Mouse (Mus musculus): ENCODE results near the gene Sema3a. TPM values are rescaled to one million over a fixed set of nuclear protein-coding genes. Genes with fewer than 3 reads are reported as not detected.
A peak's percentile ranks its signal among the peaks of the same experiment; 100 is the strongest.

The Sema3a gene
- total RNA-seq, 2 experiments from 2014 or later, result 1.0 to 2.4 TPM

DNA sequence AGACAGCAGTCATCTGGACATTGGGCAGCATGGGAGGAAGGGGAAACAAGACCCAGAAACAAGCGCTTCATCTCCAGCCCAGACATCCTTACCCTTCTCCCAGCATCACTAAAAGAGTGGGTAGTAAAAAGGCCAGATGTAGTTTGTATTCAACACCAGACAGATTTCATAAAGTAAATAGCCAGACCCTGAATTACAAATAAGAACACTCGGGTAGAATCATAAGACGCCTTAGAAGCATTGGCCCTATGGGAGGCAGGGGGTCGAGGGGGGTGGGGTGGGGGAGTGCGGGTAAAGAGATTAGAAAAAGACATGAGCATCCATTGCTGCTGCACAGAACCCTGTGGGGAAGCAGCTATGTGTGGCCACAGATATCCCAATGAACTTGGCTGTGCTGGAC lies 500.9 kb downstream of the Sema3a start:
- Histone ChIP-seq H3K27ac (no peak overlapping the region), H3K4me3 (no peak overlapping the region)
- DNase-seq, result no peak
- intact Hi-C loops (cut with DNase I), result no loop called here
- TF ChIP-seq CTCF (IDR thresholded peaks at IDR 0.05), result no peak

DNA sequence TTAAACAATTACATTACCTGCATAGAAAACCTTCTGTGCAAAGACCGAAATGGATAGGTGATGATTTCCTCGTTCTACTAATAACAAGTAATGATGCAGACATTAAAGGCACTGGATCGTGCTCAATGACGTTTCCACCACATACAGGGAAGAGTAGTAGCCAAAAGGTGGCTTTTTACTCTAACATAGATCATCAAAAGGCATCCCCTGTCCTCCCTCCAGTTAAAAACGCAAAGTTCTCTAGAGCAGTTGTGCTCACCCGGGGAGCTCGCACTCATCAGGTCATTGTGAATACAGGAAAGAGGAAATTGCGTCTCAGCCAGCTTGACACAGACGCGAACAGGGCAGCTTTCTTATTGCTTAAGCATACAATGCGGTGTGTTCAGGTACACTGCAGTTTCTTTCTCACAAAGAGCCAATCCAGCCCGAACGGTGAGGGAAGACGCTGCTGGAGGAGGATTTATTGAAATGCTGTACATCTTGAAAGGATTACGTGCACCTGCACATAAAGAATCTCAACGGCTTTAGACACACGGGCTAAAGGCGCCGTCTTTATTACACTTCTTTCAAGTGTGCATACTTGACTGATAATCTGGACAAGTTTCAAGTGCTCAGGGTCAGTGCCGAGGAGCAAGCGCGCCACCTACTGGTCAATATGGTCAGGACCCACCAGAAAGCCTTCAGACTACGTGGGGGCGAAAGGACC lies 503.5 kb downstream of the Sema3a start:
- Histone ChIP-seq H3K4me3 (peak overlapping the region; percentile 72), H3K27ac (no peak overlapping the region)
- TF ChIP-seq CTCF (IDR thresholded peaks at IDR 0.05), result peak; percentile 98
- DNase-seq, result peak; percentile 77
- intact Hi-C loops (cut with DNase I), result loop anchor here (1.0 to 2.0 kb wide), 2 partner anchors 222 to 1066 kb away; no protein-coding TSS in a partner anchor

DNA sequence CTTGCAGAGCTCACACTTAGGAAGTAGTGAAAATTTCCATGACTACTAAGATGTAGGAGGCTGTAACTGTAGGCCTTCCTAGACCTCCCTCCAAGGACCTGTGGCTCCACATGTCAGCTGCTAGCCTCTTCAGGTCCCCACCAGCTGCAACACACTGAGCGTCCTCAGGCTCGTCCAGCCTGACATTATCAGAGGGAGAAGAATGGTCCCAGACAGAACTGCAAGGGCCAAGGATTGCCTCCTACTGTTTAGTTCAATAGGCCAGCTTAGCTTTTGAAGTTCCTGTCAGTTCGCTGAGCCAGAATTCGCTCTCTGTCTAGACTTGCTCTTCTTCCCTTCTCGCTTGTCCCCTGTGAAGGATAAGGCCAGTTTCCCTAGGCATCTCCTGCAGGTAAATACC lies 504.7 kb downstream of the Sema3a start:
- TF ChIP-seq CTCF (IDR thresholded peaks at IDR 0.05), result no peak
- no peak for DNase-seq
- intact Hi-C loops (cut with DNase I), result loop anchor here (1.0 to 2.0 kb wide), 2 partner anchors 223 to 1068 kb away; no protein-coding TSS in a partner anchor
- H3K27ac ChIP-seq, result no peak overlapping the region
- no peak overlapping the region for H3K4me3 ChIP-seq

DNA sequence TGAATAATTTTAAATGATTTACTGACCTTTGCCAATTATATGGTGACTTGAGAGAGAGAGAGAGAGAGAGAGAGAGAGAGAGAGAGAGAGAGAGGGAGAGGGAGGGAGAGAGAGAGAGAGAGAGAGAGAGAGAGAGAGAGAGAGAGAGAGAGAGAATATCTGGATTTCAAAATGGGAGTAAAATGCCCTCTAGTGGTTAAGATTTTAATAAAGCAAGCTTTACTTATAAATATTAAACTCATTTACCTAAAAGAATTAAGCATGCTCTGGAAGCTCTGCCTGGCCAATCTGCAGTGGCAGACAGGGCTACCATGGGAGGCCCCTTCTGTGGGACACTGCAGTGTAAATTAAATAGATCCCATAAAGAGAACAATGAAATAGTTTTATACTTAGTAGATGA lies 505.5 kb downstream of the Sema3a start:
- DNase-seq, result no peak
- Histone ChIP-seq H3K4me3 (no peak overlapping the region), H3K27ac (no peak overlapping the region)
- intact Hi-C loops (cut with DNase I), result no loop called here
- TF ChIP-seq CTCF (IDR thresholded peaks at IDR 0.05), result peak; percentile 43

DNA sequence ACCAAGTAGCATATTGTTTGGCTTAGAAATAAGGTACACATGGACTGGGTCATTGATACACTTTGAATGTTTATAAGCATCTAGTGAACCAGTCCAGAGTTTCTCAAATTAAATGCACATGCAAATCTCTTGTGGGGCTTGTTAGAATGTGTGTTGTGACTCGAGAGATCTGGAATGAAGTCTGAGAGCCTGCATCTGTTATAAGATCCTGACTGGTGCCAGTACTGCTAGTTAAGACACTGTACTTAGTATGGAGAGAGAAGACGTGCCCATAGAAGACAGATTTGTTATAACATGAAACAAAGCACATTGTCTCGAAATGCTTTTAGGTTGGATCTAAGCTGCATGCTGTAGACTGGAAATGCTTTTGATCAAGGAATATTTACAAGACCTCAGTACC lies 511.0 kb downstream of the Sema3a start:
- Histone ChIP-seq H3K4me3 (no peak overlapping the region), H3K27ac (no peak overlapping the region)
- no peak for TF ChIP-seq CTCF (IDR thresholded peaks at IDR 0.05)
- no peak for DNase-seq
- intact Hi-C loops (cut with DNase I), result no loop called here
